Mouse (Mus musculus) forebrain, embryonic 15.5 days (tissue): ENCODE data around the gene Aqp7. TPM values are rescaled to one million over a fixed set of nuclear protein-coding genes. Genes with fewer than 3 reads are reported as not detected.

ENCODE experiments used
- ATAC-seq: fragments of 200-750 bp; cut with Nextera tagmentation; replicated peaks from 2 replicates; pipeline ENCODE4 v1.8.0; 2017; ENCODE audit warnings: mild to moderate bottlenecking, moderate TSS enrichment, moderate library complexity
- H3K27ac ChIP-seq: fragments of 300-500 bp; sonication (generic); replicated peaks from 2 replicates; pipeline ENCODE4 v1.5.1; 2015; ENCODE audit warnings: mild to moderate bottlenecking, inconsistent platforms
- H3K27me3 ChIP-seq: fragments of 300-500 bp; sonication (generic); 2 replicates; pipeline ENCODE4 v1.6.1; 2015; ENCODE audit warnings: inconsistent platforms
- H3K36me3 ChIP-seq: fragments of 300-500 bp; sonication (generic); 2 replicates; pipeline ENCODE4 v1.6.1; 2015; ENCODE audit warnings: mild to moderate bottlenecking, inconsistent platforms
- H3K4me1 ChIP-seq: fragments of 300-500 bp; sonication (generic); 2 replicates; pipeline ENCODE4 v1.6.1; 2015; ENCODE audit warnings: inconsistent platforms
- H3K4me2 ChIP-seq: fragments of 300-500 bp; sonication (generic); replicated peaks from 2 replicates; pipeline ENCODE4 v1.6.1; 2015; ENCODE audit warnings: mild to moderate bottlenecking, inconsistent platforms
- H3K4me3 ChIP-seq: fragments of 300-500 bp; sonication (generic); 2 replicates; pipeline ENCODE4 v1.5.1; 2015; ENCODE audit warnings: mild to moderate bottlenecking, inconsistent platforms
- H3K9ac ChIP-seq: fragments of 300-500 bp; sonication (generic); replicated peaks from 2 replicates; pipeline ENCODE4 v1.6.1; 2015; ENCODE audit warnings: mild to moderate bottlenecking, inconsistent platforms
- H3K9me3 ChIP-seq: fragments of 300-500 bp; sonication (generic); 2 replicates; pipeline ENCODE4 v1.6.1; 2016; ENCODE audit warnings: inconsistent platforms
- WGBS: fragments of 180-500 bp; shearing (Covaris S2); methylation state at CpG from one replicate; pipeline ENCODE4 v1.1.7; 2015; ENCODE audit warnings: mixed read lengths; 5-methylcytosine and 5-hydroxymethylcytosine counted together
- microRNA-seq: library from miRNA; unstranded; fragments of <30 nt; microRNA quantifications from one replicate; pipeline ENCODE4, GENCODE M21; 2016
- polyA plus RNA-seq: library from polyadenylated mRNA; unstranded; fragments of >200 nt; fragmentation: Nextera tagmentation; extraction: Ambion mirVana; gene quantifications from 2 replicates; pipeline ENCODE4 v1.2.1, GENCODE M21; 2015

The Aqp7 gene
- polyA plus RNA-seq, 1 experiment from 2014 or later = not detected

GRCm38 (mm10) chr4:40983686-40984085, 64.3 kb downstream of the Aqp7 start:
- H3K36me3 ChIP-seq = peaks cover 68% of the 10 kb centered on the region
- 92% methylated on average over 1 of the region's 1 CpGs for WGBS
- no peak for ATAC-seq

More at GRCm38 (mm10) chr4:40983686-40984085, 64.3 kb downstream of the Aqp7 start:
- Histone ChIP-seq H3K9ac (no peak overlapping the region), H3K4me3 (no peak overlapping the region), H3K9me3 (no peaks in the 10 kb centered on the region), H3K4me1 (no peaks in the 10 kb centered on the region), H3K27ac (no peak overlapping the region), H3K4me2 (no peak overlapping the region), H3K27me3 (no peaks in the 10 kb centered on the region)

Small RNA genes lying within 50 kb of the gene (microRNA-seq; reads per million reads assigned to microRNA genes)
- 2.4 reads per million, percentile 3 among the genes with 10 or more reads in this experiment for gene Mir3094

Other genes starting within 250 kb of the Aqp7 start
- 7.0 and 7.3 TPM in 2 replicates for gene B4galt1, start 194.1 kb downstream of the Aqp7 start, polyA plus RNA-seq
- gene Spink4, start 128.1 kb downstream of the Aqp7 start, polyA plus RNA-seq = not detected in 2 replicates
- 199 and 202 TPM in 2 replicates for gene Bag1, start 99.8 kb downstream of the Aqp7 start, polyA plus RNA-seq
- gene Chmp5, start 99.7 kb downstream of the Aqp7 start, polyA plus RNA-seq = 170 and 178 TPM in 2 replicates
- 116 and 119 TPM in 2 replicates for gene Nfx1, start 77.2 kb downstream of the Aqp7 start, polyA plus RNA-seq
- 0.51 TPM in 1 of 2 replicates, not detected in the other for gene Aqp3, start 50.0 kb upstream of the Aqp7 start, polyA plus RNA-seq
- 35.3 and 36.2 TPM in 2 replicates for gene Nol6, start 76.3 kb upstream of the Aqp7 start, polyA plus RNA-seq
- gene Ube2r2, start 87.6 kb upstream of the Aqp7 start, polyA plus RNA-seq = 62.0 and 67.1 TPM in 2 replicates
- gene Ubap2, start 227.0 kb upstream of the Aqp7 start, polyA plus RNA-seq = 54.9 and 58.9 TPM in 2 replicates